Mouse (Mus musculus) limb, embryonic 15.5 days (tissue): Measurements from ENCODE around the gene Ubl3. TPM values are rescaled to one million over a fixed set of nuclear protein-coding genes. Genes with fewer than 3 reads are reported as not detected.

ENCODE experiments used
- ATAC-seq: fragments of 200-750 bp; cut with Nextera tagmentation; 2 replicates; pipeline ENCODE4 v1.8.0; 2017; ENCODE audit warnings: low read depth, moderate TSS enrichment; ENCODE audit not compliant: insufficient number of reproducible peaks, low FRiP score, low TSS enrichment
- H3K27ac ChIP-seq: fragments of 300-500 bp; sonication (generic); 2 replicates; pipeline ENCODE4 v1.5.1; 2015; ENCODE audit warnings: moderate library complexity, mild to moderate bottlenecking, inconsistent platforms
- H3K27me3 ChIP-seq: fragments of 300-500 bp; sonication (generic); 2 replicates; pipeline ENCODE4 v1.6.1; 2015; ENCODE audit warnings: inconsistent platforms
- H3K36me3 ChIP-seq: fragments of 300-500 bp; sonication (generic); 2 replicates; pipeline ENCODE4 v1.6.1; 2015; ENCODE audit warnings: inconsistent platforms
- H3K4me1 ChIP-seq: fragments of 300-500 bp; sonication (generic); 2 replicates; pipeline ENCODE4 v1.6.1; 2015; ENCODE audit warnings: inconsistent platforms
- H3K4me2 ChIP-seq: fragments of 300-500 bp; sonication (generic); 2 replicates; pipeline ENCODE4 v1.6.1; 2015; ENCODE audit warnings: mild to moderate bottlenecking, inconsistent platforms
- H3K4me3 ChIP-seq: fragments of 300-500 bp; sonication (generic); 2 replicates; pipeline ENCODE4 v1.5.1; 2015; ENCODE audit warnings: mild to moderate bottlenecking, inconsistent platforms
- H3K9ac ChIP-seq: fragments of 300-500 bp; sonication (generic); 2 replicates; pipeline ENCODE4 v1.6.1; 2015; ENCODE audit warnings: inconsistent platforms
- H3K9me3 ChIP-seq: fragments of 300-500 bp; sonication (generic); 2 replicates; pipeline ENCODE4 v1.6.1; 2016; ENCODE audit warnings: inconsistent platforms
- WGBS: fragments of 180-500 bp; shearing (Covaris S2); methylation state at CpG from one replicate; pipeline ENCODE4 v1.1.7; 2015; 5-methylcytosine and 5-hydroxymethylcytosine counted together
- polyA plus RNA-seq: library from polyadenylated mRNA; unstranded; fragments of >200 nt; fragmentation: Nextera tagmentation; extraction: Ambion mirVana; gene quantifications from 2 replicates; pipeline ENCODE4 v1.2.1, GENCODE M21; 2015

Ubl3 gene
- polyA plus RNA-seq, 1 experiment from 2014 or later: 73.1 TPM

DNA sequence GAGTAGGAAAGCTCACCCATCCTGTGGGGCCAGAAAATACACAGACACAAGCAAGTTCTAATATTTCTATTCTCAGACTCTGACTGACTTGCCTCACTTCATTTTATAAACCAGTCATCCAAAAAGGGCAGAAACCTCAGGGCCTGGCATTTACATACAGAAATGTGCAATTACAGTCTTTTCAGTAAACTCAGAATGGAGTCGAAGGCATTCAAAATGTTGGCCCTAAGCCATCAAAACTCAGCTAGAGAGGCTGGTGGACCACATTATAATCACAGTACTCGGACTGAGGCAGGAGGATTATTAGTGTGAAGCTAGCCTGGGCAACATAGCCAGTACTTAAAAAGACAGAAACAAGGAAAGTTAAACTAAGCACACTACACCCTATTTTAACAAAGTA is 5.6 kb downstream of the Ubl3 start:
- 37% methylated on average over 2 of the region's 2 CpGs for WGBS
- H3K4me1 ChIP-seq: peaks cover 36% of the 10 kb centered on the region
- no peaks in the 10 kb centered on the region for H3K27me3 ChIP-seq
- H3K4me2 ChIP-seq: no peak overlapping the region
- H3K4me3 ChIP-seq: no peak overlapping the region
- H3K9ac ChIP-seq: no peak overlapping the region
- ATAC-seq: no peak
- H3K36me3 ChIP-seq: no peaks in the 10 kb centered on the region
- H3K27ac ChIP-seq: no peak overlapping the region
- no peaks in the 10 kb centered on the region for H3K9me3 ChIP-seq

DNA sequence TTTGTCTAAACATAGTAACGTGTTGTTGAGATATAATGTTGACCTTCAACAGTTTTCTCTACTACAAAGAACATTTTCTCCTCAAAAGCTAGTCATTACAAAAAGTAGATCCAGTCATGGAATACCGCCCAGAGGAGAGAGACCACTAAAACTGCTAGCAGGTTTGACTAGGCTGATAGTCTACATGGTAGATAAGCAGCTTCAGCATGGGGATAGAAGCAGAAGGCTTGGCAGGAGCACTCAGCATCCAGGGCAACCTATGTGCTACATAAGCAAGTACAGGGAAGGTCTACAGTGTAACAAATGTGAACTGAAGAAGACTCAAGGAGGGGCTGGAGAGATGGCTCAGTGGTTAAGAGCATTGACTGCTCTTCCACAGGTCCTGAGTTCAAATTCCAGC is 7.9 kb downstream of the Ubl3 start:
- H3K4me3 ChIP-seq: no peak overlapping the region
- no peaks in the 10 kb centered on the region for H3K36me3 ChIP-seq
- no peaks in the 10 kb centered on the region for H3K9me3 ChIP-seq
- no peak overlapping the region for H3K9ac ChIP-seq
- no peak overlapping the region for H3K27ac ChIP-seq
- ATAC-seq: no peak
- H3K4me2 ChIP-seq: no peak overlapping the region
- no peaks in the 10 kb centered on the region for H3K27me3 ChIP-seq
- 90% methylated on average over 2 of the region's 2 CpGs for WGBS
- H3K4me1 ChIP-seq: peaks cover 29% of the 10 kb centered on the region

DNA sequence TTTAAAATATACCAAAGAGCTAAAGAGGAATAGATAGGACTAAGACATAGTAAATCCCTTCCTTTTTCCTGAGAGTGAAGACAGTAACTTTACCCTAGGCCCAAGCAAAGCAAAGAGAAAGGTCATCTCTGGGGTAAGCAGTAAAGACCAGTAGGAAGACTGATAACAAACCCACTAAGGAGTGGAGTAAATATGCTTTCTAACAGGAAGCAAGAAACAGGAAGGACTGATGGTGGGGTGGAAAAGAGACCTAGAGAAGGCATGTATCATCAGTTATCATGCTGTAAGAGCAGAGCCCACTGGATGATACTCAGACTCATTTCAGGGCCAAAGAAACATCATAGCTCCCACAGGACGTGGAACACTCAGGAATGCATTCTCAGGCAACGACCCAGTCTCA is 10.4 kb downstream of the Ubl3 start:
- Histone ChIP-seq H3K4me3 (no peak overlapping the region), H3K9me3 (no peaks in the 10 kb centered on the region), H3K4me1 (peaks cover 9% of the 10 kb centered on the region), H3K27ac (no peak overlapping the region), H3K9ac (no peak overlapping the region), H3K36me3 (no peaks in the 10 kb centered on the region), H3K27me3 (no peaks in the 10 kb centered on the region), H3K4me2 (no peak overlapping the region)
- WGBS: 41% methylated on average over 2 of the region's 2 CpGs
- no peak for ATAC-seq

DNA sequence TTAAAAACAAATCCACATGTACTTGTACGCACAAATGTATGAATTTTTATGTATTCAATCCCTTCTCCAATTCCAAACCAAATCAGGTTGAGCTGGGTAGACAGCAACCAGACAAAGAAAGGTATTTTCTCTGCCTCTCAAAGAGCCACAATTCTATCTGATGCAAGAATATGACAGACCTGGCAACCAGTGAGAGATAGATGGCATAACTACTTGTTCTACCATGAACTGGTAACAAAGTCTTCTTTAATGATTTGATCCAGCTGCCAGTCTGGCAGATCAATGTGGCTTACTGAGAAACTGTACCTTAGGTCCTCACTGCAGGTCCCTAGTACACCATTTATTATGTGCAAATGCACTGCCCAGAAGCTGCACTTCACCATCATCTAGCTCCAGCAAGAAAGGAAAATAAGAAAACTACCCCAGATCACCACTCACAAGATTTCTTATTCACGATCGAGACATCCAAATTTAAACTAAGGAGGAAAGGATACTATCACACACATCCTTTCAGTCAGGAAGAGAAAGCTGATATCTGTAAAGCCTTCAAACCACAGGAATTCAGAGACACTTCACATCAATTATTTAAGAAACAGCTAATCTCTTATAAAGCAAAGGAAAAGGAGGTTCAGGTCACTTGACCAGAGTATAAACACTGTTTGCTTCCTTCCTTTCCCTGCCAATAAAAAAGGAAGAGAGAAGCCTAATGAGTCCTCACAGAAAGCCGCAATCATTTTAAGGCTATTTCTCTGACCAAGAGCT is 16.7 kb downstream of the Ubl3 start:
- 78% methylated on average over 4 of the region's 4 CpGs for WGBS
- Histone ChIP-seq H3K27ac (no peak overlapping the region), H3K27me3 (no peaks in the 10 kb centered on the region), H3K4me3 (no peak overlapping the region), H3K36me3 (no peaks in the 10 kb centered on the region), H3K4me2 (no peak overlapping the region), H3K9me3 (no peaks in the 10 kb centered on the region), H3K9ac (no peak overlapping the region), H3K4me1 (peaks cover 11% of the 10 kb centered on the region)
- ATAC-seq: no peak

DNA sequence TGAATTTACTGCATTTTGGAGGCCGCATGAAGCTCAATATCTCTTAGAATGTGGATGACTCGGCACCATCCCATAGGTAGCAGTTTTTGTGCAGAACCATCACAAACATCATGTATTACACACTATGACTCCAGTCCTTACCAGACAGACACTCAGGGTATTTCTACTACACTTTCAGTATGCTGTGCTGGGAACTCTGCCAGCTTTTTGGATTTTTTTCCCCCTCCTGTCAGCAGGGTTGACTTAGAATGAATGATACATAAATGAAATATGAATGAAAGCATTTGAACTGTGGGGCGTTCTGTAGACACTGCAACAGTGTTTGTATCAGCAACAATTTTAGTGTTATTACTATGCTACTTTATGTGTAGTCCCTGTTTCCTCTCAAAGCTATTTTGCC is 17.9 kb downstream of the Ubl3 start:
- H3K9ac ChIP-seq: no peak overlapping the region
- H3K27me3 ChIP-seq: no peaks in the 10 kb centered on the region
- H3K4me3 ChIP-seq: no peak overlapping the region
- no peak for ATAC-seq
- H3K27ac ChIP-seq: no peak overlapping the region
- no peaks in the 10 kb centered on the region for H3K9me3 ChIP-seq
- H3K4me1 ChIP-seq: peaks cover 11% of the 10 kb centered on the region
- no peak overlapping the region for H3K4me2 ChIP-seq
- WGBS: 65% methylated on average over 3 of the region's 3 CpGs
- H3K36me3 ChIP-seq: no peaks in the 10 kb centered on the region

DNA sequence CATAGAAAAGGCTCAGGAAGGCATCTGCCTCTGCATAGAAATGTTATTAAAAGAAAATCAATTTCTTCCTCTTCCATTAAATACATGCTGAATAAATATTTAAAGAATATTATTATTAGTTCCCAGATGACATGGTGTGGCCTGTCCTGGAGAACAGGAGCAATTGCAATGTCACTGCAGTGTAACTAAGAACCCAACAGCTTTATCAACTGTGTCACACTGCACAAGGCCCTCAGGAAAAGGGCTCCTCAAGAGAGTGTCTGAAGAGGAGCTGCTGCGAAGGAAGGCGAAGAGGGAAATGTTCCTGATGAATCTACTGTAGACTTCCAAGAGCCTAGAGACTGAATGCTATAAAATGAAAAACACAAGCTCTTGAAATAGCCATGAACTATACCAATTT is 18.7 kb downstream of the Ubl3 start:
- WGBS: 83% methylated on average over 2 of the region's 2 CpGs
- peaks cover 11% of the 10 kb centered on the region for H3K4me1 ChIP-seq
- no peak overlapping the region for H3K9ac ChIP-seq
- H3K4me3 ChIP-seq: no peak overlapping the region
- H3K4me2 ChIP-seq: no peak overlapping the region
- H3K9me3 ChIP-seq: no peaks in the 10 kb centered on the region
- H3K36me3 ChIP-seq: no peaks in the 10 kb centered on the region
- no peak for ATAC-seq
- no peaks in the 10 kb centered on the region for H3K27me3 ChIP-seq
- H3K27ac ChIP-seq: no peak overlapping the region

DNA sequence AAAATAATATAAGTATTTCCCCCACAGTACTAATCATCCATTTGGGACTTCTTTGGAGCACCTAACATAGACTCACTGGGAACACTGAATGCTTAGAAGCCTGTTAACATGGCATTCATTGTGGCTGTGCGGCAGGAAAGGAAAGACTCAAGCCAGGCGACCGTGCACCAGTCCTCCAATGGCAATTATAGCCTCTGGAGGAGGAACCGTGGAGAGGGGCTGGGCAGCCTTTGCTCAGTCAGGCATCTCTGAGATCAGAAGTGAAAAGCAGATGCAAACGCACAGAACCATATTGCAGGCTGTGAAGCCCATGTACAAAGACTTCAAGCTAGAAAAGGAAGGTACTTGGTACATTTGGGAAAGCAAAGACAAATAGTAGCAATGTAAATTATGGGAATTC is 20.4 kb downstream of the Ubl3 start:
- H3K27ac ChIP-seq: no peak overlapping the region
- H3K27me3 ChIP-seq: no peaks in the 10 kb centered on the region
- H3K9me3 ChIP-seq: no peaks in the 10 kb centered on the region
- 25% methylated on average over 5 of the region's 5 CpGs for WGBS
- no peaks in the 10 kb centered on the region for H3K36me3 ChIP-seq
- ATAC-seq: no peak
- H3K4me1 ChIP-seq: peaks cover 16% of the 10 kb centered on the region
- no peak overlapping the region for H3K4me3 ChIP-seq
- H3K4me2 ChIP-seq: no peak overlapping the region
- H3K9ac ChIP-seq: no peak overlapping the region

DNA sequence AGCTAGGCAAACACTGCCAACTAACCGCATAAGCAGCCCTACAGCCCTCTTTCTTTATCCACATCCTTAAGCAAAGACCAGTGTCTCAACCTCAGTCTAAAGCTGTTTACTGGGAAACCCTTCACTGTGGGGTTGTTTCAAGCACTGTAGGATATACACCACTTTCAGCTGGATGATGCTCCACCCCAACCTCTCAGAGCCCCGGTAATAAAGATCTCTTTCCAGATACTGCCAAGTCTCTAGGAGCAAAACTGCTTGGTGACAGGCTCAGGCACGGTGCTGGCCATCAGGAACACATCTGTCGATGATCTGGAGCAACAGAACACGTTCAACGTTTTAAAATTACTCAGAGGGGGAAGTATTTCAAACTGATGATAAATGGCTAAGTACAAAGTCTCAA is 25.0 kb downstream of the Ubl3 start:
- no peak overlapping the region for H3K9ac ChIP-seq
- H3K36me3 ChIP-seq: no peaks in the 10 kb centered on the region
- no peaks in the 10 kb centered on the region for H3K9me3 ChIP-seq
- WGBS: 25% methylated on average over 6 of the region's 6 CpGs
- no peaks in the 10 kb centered on the region for H3K27me3 ChIP-seq
- H3K4me1 ChIP-seq: peaks cover 13% of the 10 kb centered on the region
- no peak overlapping the region for H3K4me3 ChIP-seq
- ATAC-seq: no peak
- H3K27ac ChIP-seq: no peak overlapping the region
- H3K4me2 ChIP-seq: no peak overlapping the region

DNA sequence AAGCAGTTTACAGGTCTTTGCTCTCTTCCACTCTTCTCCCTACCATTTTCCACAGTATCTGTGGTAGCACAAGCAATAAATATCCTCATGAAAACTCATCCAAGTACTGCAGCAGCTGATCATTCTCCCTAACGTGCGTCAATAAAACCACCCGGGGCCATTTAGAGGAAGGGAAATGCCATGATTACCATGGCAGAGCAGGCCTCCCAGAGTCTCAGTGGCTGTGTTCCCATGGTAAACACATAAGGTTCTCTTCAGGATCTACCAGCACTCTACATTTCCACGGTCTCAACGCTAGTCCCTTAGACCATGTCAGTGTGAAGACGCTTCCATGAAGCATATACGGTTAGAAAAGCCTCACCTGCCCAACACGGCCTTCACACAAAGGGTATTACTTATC is 26.0 kb downstream of the Ubl3 start:
- no peak overlapping the region for H3K4me3 ChIP-seq
- 59% methylated on average over 8 of the region's 8 CpGs for WGBS
- H3K27me3 ChIP-seq: no peaks in the 10 kb centered on the region
- H3K4me2 ChIP-seq: no peak overlapping the region
- H3K9me3 ChIP-seq: no peaks in the 10 kb centered on the region
- no peak for ATAC-seq
- no peak overlapping the region for H3K27ac ChIP-seq
- H3K9ac ChIP-seq: no peak overlapping the region
- no peaks in the 10 kb centered on the region for H3K36me3 ChIP-seq
- H3K4me1 ChIP-seq: peaks cover 10% of the 10 kb centered on the region

DNA sequence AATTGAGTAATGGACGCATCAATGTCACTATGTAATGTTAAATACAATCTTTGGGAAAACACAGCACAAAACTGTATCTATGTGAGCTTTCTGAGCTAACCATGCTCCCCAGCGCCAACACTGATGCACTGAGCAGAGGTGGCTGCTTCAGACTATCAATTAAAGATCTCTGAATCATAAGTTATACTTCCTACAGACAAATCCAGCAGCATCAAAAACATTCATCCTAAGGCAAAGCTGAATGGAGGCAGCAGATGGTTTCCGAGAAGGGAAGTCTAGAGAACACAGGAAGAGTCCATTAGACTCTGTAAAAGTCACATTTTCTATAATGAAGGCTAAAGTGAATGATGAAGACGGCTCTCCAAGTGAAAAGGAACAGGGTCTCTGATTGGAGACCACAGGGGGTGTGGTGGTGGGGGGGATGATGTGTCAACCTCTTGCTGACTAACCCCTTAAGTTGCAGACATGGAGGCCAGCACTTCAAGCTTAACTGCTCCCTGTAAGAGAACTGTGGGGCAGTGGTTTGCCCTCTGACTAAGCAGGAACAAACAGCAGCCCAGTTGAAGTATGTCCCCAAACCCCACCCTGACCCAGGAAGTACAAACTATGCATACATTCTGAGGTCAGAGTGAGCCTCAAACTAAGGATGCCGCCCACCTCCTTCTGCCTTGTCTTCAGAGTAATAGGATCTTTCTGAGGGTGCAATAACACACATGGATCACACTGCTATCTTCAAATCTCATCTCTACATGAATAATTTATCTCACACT is 29.2 kb downstream of the Ubl3 start:
- no peak overlapping the region for H3K9ac ChIP-seq
- no peaks in the 10 kb centered on the region for H3K36me3 ChIP-seq
- peaks cover 18% of the 10 kb centered on the region for H3K4me1 ChIP-seq
- H3K4me2 ChIP-seq: no peak overlapping the region
- WGBS: 72% methylated on average over 5 of the region's 5 CpGs
- no peak for ATAC-seq
- H3K27ac ChIP-seq: no peak overlapping the region
- no peak overlapping the region for H3K4me3 ChIP-seq
- no peaks in the 10 kb centered on the region for H3K9me3 ChIP-seq
- no peaks in the 10 kb centered on the region for H3K27me3 ChIP-seq

DNA sequence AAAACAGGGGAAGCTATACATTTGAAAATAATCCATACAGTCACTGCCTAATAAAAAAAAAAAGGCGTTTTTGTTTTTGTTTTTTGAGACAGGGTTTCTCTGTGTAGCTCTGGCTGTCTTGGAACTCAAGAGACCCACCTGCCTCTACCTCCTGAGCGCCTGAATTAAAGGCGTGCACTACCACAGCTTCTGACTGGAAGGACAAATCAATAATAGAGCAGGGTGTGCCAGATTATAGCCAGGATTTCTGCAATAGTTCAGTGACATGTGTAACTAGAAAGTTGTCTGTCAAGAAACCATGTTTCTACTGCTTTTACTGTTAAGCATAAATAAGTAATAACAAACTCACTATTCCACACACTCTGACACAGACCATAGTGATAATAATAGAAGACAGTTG is 30.2 kb downstream of the Ubl3 start:
- Histone ChIP-seq H3K27me3 (no peaks in the 10 kb centered on the region), H3K4me3 (no peak overlapping the region), H3K4me2 (no peak overlapping the region), H3K4me1 (peaks cover 14% of the 10 kb centered on the region), H3K9me3 (no peaks in the 10 kb centered on the region), H3K36me3 (no peaks in the 10 kb centered on the region), H3K9ac (no peak overlapping the region), H3K27ac (no peak overlapping the region)
- 74% methylated on average over 3 of the region's 3 CpGs for WGBS
- no peak for ATAC-seq

DNA sequence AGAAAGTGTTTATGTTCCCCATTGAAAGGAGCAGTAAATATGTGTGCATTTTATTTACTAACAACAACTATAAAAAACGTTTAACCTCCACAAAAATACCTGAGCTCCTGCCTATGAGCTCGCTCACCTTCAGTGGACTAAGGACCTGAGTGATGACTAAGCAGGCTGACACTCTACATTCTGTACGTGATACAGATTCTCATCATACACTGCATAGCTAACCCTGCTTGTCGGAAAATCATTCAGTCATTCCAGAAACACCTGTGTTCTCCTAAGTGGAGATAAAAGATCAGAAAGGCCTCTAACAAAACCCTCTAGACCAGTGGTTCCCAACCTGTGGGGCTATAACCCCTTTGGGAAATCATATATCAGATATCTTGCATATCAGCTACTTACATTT is 35.1 kb downstream of the Ubl3 start:
- H3K27me3 ChIP-seq: no peaks in the 10 kb centered on the region
- H3K9me3 ChIP-seq: no peaks in the 10 kb centered on the region
- WGBS: 68% methylated on average over 4 of the region's 4 CpGs
- no peak overlapping the region for H3K9ac ChIP-seq
- H3K36me3 ChIP-seq: no peaks in the 10 kb centered on the region
- ATAC-seq: no peak
- H3K4me2 ChIP-seq: no peak overlapping the region
- no peak overlapping the region for H3K4me3 ChIP-seq
- no peak overlapping the region for H3K27ac ChIP-seq
- H3K4me1 ChIP-seq: peaks cover 11% of the 10 kb centered on the region
